Mouse (Mus musculus): ENCODE results near the gene Pdgfb.
A peak's percentile ranks its signal among the peaks of the same experiment; 100 is the strongest.

Pdgfb gene

GRCm38 (mm10) chr15:80014321-80015210 lies at the start of gene Pdgfb:
Gene Pdgfb, minus strand, starts transcription at chr15:80014977.
- DNase-seq (ENCODE audit: low spot score in 2 of 2) = peak in 1 of 2 experiments; percentile 47

DNA sequence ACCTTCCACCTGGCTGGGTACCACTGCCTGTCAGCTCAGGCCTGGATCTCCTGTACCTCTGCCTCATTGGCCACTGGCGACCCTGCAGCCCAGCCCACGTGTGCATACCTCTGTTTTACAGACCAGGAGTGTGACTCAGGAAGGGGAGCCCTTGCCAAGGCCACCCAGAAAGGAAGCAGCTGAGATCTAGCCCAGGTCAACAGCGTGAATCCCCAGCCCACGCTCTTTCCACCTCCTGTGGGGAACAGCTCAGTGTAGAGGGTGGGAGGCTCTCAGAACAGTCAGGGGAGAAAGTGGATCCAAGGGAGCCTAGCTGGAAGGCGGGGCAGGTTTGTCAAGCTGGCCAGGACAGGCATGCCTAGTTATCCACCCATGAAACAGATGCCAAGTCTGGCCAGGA lies 48.0 kb upstream of the Pdgfb start:
- DNase-seq (ENCODE audit: low spot score in 2 of 2) = no peak

DNA sequence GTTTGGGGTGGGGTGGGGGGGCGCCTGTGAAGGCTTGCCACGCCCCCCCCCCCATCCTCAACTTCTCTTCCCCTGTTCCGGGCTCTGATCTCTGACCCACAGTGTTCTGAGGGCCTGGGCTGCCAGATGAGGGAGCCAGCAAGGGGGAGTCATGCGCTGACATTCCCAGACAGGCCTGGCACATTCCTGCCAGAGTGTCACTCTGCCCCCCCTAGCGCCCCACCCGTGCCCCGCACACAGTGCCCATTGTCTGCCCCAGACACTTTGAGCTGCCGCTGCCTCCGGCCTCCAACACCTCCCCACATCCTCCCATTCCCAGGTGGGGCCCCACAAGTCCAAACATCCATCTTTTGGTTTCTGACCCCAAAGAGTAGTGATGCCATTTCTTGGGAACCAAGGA lies 47.6 kb upstream of the Pdgfb start:
- no peak for DNase-seq (ENCODE audit: low spot score in 2 of 2)

GRCm38 (mm10) chr15:80061071-80061550 lies 46.3 kb upstream of the Pdgfb start:
- DNase-seq (ENCODE audit: low spot score in 2 of 2) = no peak

DNA sequence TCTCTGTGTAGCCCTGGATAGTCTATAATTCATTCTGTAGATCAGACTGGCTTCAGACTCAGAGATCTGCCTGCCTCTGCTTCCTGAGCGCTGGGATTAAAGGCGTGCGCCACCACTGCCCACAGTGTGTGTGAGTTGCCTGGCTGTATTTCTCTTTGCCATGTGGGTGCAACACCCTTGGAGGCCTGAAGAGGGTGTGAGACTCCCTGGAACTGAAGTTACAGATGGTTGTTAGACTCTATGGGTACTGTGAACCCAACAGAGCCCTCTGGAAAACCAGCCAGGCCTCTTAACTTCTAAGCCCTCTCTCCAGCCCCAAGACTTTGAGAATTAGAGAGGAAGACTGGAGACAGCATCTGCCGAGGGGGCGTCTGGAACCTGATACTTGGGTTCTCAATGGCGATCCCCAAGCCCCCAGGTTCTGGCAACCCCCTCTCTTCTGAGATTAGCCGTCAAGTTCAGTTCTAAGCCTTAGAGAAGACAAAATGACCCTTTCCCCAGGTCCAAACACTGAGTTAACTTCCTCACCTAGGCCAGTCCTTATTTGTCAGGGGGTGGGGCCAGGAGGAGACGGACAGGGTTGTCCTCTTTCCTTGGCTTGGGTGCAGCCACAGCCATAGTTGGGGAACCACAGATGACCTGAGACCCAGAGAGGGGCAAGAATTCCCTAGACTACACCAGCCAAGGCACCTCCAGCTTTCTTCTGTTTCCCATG lies 45.7 kb upstream of the Pdgfb start:
- no peak for DNase-seq (ENCODE audit: low spot score in 2 of 2)

GRCm38 (mm10) chr15:80059606-80060005 lies 44.8 kb upstream of the Pdgfb start:
- no peak for DNase-seq (ENCODE audit: low spot score in 2 of 2)

- DNase-seq (ENCODE audit: low spot score in 2 of 2) = no peak
These were observed 43.4 kb upstream of the Pdgfb start for GRCm38 (mm10) chr15:80058151-80058550.

DNA sequence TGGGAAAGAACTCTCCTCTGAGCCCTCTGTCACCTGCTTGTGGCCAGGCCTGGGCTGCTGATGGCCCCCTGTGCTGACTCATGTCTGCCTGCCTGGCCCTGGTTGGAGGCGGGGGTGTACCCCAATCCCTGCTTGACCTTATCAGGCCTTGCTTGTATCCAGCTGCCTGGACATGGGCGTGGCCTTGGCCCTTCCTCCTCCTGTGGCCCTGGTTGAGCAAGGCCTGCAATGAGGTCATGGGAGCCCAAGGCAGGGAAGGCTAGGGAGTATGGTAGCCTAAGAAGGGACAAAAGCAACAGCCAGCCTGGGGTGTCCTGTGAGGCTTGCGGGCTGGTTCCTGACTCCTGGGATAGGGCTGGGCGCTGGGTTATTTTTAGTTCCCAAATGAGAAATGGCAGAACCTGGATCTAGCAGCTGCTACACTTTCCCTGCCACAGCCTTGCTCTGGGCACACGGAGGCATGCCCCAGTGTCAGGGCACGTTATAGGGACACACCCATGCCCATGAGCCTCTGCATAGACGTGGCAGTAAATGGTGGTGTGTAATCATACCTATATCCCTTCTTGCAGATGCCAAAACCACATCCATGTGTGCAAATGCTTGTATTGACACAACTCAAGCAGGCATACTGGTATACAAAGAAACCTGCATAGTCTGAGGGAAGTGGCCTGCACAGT lies 39.4 kb upstream of the Pdgfb start:
- no peak for DNase-seq (ENCODE audit: low spot score in 2 of 2)

DNA sequence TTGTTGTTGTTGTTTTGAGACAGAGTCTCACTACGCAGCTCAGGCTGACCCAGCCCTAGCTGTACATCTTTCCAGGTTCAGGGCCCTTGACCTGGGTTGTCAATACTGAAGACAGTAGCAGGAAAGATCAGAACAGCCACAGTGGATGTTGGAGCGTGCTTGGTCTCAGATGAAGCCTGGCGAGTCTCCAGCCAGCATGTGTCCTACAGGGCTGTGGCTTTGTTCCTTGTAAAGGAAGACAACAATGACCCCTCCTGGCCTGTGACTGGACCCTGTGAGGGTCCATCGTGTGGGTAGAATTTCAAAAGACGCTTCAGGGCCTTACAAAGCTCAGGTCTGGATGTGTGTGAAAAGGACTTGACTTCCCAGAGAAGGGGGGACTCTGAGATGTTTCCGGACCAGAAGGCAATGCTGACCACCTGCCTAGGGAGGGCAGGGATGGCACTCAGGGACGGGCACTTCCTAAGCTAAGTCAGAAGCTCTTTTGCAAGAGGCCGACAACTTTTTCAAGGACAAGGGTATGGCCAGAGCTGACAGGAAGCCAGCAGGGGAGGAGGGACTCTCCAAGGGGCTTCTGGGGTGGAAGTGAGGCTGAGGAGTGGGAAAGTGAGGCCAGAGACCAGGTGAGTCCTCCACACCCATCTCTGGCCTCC lies 38.7 kb upstream of the Pdgfb start:
- DNase-seq (ENCODE audit: low spot score in 2 of 2) = no peak

GRCm38 (mm10) chr15:80051782-80052181 lies 37.0 kb upstream of the Pdgfb start:
- peak; percentile 44 to 51 for DNase-seq (ENCODE audit: low spot score in 2 of 2)

- DNase-seq (ENCODE audit: low spot score in 2 of 2) = no peak
These were observed 36.5 kb upstream of the Pdgfb start for GRCm38 (mm10) chr15:80051092-80051761.

DNA sequence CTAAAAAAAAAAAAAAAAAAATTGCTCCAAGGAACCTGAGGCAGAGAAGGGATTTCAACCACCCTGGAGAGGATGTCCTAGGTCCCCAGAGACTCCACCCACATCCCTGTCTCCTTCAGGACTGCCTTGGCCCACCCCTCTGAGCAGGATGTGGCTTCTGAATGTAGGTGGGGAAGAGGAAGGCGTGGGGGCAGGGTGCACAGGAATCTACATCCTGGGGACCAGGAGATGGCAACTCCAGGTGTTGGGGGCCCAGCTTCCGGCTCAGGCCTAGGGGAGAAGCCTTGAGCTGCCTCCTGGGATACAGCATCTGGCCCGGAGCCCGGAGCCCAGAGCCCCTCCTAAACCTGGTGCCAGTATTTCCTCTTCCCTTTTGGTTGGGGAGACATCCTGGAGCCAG lies 35.3 kb upstream of the Pdgfb start:
- DNase-seq (ENCODE audit: low spot score in 2 of 2) = peak; percentile 67 to 77

GRCm38 (mm10) chr15:80047973-80048372 lies 33.2 kb upstream of the Pdgfb start:
- no peak for DNase-seq (ENCODE audit: low spot score in 2 of 2)

DNA sequence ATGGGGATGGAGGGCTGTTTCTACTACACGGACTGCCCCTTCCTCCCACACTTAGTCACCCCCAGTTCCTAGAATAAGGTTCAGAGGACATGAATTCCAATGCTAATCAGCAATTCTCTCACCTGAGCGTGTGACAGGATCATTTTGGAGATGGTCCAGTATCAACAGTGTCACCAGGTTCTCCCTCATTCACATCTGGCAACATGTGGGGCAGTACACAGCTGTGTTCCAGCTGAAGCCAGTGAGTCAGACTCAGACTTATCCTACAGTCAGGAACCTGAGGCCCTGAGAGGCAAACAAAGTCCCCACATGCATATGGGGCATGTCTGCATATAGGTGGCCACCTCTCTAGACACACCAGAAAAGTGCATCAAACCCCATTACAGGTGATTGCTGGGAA lies 32.5 kb upstream of the Pdgfb start:
- no peak for DNase-seq (ENCODE audit: low spot score in 2 of 2)

- DNase-seq (ENCODE audit: low spot score in 2 of 2) = no peak
These were observed 31.0 kb upstream of the Pdgfb start for GRCm38 (mm10) chr15:80045749-80046148.

DNA sequence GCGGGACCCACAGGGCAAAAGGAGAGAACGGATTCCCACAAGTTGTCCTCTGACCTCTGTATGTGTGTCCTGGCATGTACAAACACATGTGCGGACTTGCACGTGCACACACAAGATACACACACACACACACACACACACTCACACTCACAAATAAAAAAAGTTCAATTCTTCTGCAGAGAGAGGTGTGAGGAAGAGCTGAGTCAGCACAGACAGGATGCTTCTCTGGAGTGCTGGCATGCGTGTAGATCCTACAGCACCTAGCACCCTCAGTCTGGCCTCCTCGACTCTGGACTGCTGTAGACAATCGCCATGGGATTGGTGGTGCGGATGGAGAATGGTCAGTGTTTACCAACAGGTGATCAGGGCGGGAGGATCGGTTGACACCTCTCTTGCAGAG lies 29.5 kb upstream of the Pdgfb start:
- no peak for DNase-seq (ENCODE audit: low spot score in 2 of 2)

DNA sequence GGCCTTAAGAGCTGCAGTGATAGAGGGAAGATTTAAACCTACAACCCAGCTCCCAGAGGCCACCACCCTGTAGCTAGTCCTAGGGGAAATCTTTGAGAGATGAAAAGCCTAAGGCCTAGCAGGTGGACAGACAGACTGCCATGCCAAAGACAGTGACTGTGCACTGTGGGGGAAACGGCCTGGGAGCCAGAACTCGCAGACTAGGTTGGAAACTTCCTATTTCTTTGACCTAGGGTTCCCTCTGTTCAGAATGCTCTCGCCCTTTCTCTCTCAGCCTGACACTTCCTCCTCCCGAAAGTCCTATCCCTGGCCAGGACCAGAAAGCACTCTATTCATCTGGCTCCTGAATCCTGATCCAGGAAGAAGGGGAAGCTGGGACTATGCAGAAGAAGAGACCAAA lies 27.4 kb upstream of the Pdgfb start:
- no peak for DNase-seq (ENCODE audit: low spot score in 2 of 2)

DNA sequence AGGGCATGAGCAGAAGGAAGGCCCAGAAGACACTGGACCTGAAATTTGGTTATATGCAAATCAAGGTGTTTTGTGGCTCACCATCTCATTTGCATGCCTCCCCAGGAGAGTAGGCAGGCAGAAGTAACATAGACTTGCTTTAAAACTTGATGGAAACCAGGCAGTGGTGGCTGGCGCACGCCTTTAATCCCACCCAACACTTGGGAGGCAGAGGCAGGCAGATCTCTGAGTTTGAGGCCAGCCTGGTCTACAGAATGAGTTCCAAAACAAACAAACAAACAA lies 23.3 kb upstream of the Pdgfb start:
- DNase-seq (ENCODE audit: low spot score in 2 of 2) = no peak

- no peak for DNase-seq (ENCODE audit: low spot score in 2 of 2)
These were observed 22.7 kb upstream of the Pdgfb start for GRCm38 (mm10) chr15:80037255-80038109.

DNA sequence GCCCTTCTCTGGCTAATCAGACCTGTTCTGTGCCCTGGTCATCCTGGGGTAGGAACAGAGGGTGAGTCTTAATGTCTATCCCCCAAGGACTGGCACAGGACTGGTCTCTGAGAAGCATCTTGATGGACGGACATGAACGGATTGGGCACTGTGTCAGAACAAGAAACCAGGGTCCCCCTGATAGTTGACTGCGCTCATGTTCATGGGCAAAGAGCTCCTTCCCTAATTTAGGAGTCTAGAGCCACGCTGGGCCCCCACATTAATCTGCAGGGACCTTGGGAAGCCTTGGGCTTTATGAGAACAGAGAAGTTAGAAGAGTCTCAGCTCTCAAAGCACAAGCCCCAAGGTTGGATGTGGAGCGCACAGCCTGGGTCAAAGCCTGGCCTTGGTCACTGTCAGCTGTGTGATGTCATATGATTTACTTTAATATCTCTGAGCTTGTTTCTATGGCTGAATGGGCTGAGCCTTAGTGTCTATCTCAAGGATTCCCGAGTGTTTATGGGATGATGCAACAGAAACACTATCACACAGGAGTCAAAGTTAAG lies 20.6 kb upstream of the Pdgfb start:
- no peak for DNase-seq (ENCODE audit: low spot score in 2 of 2)
